Mouse (Mus musculus) splenic B cell, adult 2 months (primary cell): ENCODE data around the gene Bmp10.

Experiments
- DNase-seq: peaks from one replicate; pipeline ENCODE4 v3.0.0-alpha.2; 2011; ENCODE audit warnings: low read depth, low spot score
- H3K27me3 ChIP-seq: 2 replicates; pipeline ENCODE4 v1.6.1; 2012; ENCODE audit warnings: mild to moderate bottlenecking, low read length, moderate library complexity, mixed read lengths; ENCODE audit not compliant: control insufficient read depth, poor library complexity, insufficient read depth, severe bottlenecking
- H3K36me3 ChIP-seq: 2 replicates; pipeline ENCODE4 v1.6.1; 2012; ENCODE audit warnings: mild to moderate bottlenecking, low read length, moderate library complexity, mixed read lengths; ENCODE audit not compliant: control insufficient read depth, poor library complexity, insufficient read depth, severe bottlenecking

Gene Bmp10

DNA sequence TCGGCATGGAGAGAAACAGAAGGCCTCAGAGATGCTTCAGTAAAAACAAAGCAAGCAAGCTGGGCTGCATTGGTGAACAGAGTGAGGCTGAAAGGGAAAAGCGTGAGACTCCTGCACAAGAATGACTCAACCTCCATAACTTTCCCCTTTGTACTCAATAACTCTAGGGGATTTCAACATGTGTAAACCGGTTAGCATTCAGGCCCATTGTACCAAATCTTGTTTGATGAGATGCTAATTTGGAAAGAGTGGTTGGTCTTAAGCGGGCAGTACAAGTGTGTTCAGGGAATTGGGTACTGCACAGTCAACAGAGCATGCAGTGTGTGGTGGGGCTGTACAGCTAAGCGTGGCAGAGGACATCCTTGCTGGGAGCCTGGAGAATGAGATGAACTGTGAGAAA is 46.4 kb downstream of the Bmp10 start:
- no peak for DNase-seq
- H3K27me3 ChIP-seq = no peaks in the 10 kb centered on the region
- H3K36me3 ChIP-seq = peaks cover 30% of the 10 kb centered on the region

GRCm38 (mm10) chr6:87478847-87479246 is 50.1 kb downstream of the Bmp10 start:
- DNase-seq = no peak
- Histone ChIP-seq H3K27me3 (no peaks in the 10 kb centered on the region), H3K36me3 (peaks cover 23% of the 10 kb centered on the region)

DNA sequence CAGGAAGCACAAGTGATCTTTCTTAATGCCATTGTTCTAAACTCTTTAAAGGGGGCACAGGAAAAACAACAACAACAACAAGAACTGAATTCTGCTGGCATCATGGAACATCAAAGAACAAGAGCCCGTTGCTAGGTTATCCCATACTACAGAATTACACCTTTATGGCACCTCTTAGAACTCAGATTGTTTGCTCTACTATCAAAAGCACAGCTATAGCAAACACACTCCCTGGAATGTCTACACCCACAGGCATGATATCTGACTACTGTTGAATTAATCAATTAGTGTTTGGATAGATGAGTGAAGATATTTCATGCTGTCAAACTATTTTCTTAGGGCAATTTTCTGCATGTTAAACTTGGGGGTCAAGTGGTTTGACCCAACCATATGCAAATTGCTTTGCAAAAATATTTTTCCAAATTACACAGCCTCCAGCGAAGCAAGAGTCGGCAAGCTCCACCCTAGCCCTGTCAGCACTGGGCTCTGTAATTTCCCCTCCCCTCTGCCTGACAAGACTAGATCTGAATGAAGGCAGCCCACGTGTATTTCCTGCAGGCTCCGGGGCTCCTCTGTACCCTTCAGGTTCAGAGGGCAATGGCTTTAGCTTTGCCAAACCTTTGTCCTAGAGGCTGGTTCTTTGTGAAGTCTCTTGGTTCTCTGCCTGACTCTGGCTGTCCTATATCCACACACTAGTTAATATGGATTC is 50.7 kb downstream of the Bmp10 start:
- Histone ChIP-seq H3K36me3 (peaks cover 22% of the 10 kb centered on the region), H3K27me3 (no peaks in the 10 kb centered on the region)
- DNase-seq = no peak

- Histone ChIP-seq H3K27me3 (no peaks in the 10 kb centered on the region), H3K36me3 (peaks cover 28% of the 10 kb centered on the region)
- DNase-seq = no peak
Measured at GRCm38 (mm10) chr6:87483224-87483899, 54.6 kb downstream of the Bmp10 start.

GRCm38 (mm10) chr6:87483900-87484289 is 55.1 kb downstream of the Bmp10 start:
- no peaks in the 10 kb centered on the region for H3K27me3 ChIP-seq
- no peak for DNase-seq
- peaks cover 30% of the 10 kb centered on the region for H3K36me3 ChIP-seq

- no peaks in the 10 kb centered on the region for H3K27me3 ChIP-seq
- DNase-seq = no peak
- H3K36me3 ChIP-seq = peaks cover 31% of the 10 kb centered on the region
Measured at GRCm38 (mm10) chr6:87484806-87485205, 56.0 kb downstream of the Bmp10 start.
